Mouse (Mus musculus) bone marrow, adult 2 months (tissue): ENCODE data around the gene Xrcc6.

ENCODE experiments used
- CTCF ChIP-seq: fragments of 200-500 bp; IDR thresholded peaks from 2 replicates; pipeline ENCODE4 v1.5.1; 2011; ENCODE audit warnings: low read length, control low read depth; ENCODE audit not compliant: control insufficient read depth, insufficient read depth
- POLR2A ChIP-seq: fragments of 200-500 bp; IDR thresholded peaks from 2 replicates; pipeline ENCODE4 v1.6.1; 2011; ENCODE audit warnings: low read depth, mild to moderate bottlenecking, control low read depth, low read length, borderline replicate concordance; ENCODE audit not compliant: control insufficient read depth

GRCm38 (mm10) chr15:81952310-81952709, 35.3 kb upstream of the Xrcc6 start:
- TF ChIP-seq POLR2A (no peak), CTCF (no peak)
